Mouse (Mus musculus): Measurements from ENCODE around the gene Nptx2. TPM values are rescaled to one million over a fixed set of nuclear protein-coding genes. Genes with fewer than 3 reads are reported as not detected.

Gene Nptx2
- polyA plus RNA-seq (2012; rRNA removed): 0.32 and 0.77 TPM in 2 replicates

- no peak within 1 kb of the TSS for H3K27ac ChIP-seq (ENCODE audit: insufficient read depth, low read length)
- H3K4me1 ChIP-seq (ENCODE audit: control insufficient read depth, insufficient read depth, insufficient read length): no peaks in the 10 kb centered on the region; the same call in 1 of the 2 replicates
- H3K36me3 ChIP-seq (ENCODE audit: control insufficient read depth, insufficient read depth, low read length): no peaks in the 10 kb centered on the region
- TF ChIP-seq CTCF (IDR thresholded peaks at IDR 0.05; ENCODE audit: extremely low read depth, insufficient read depth, insufficient read length, insufficient replicate concordance) (no peak), POLR2A (IDR thresholded peaks at IDR 0.05; ENCODE audit: low read depth, low read length) (no peak)
- WGBS: 10% methylated on average over 98 of the region's 99 CpGs
- no peak for DNase-seq (ENCODE audit: low read depth in 1 of 2, low spot score in 2 of 2)
- no peak within 1 kb of the TSS for H3K4me3 ChIP-seq (ENCODE audit: extremely low read depth, insufficient read depth, insufficient read length)
- peaks cover 10% of the 10 kb centered on the region for H3K27me3 ChIP-seq (ENCODE audit: control insufficient read depth, insufficient read depth, low read length)
Measured at GRCm38 (mm10) chr5:144545653-144546422, at the start of gene Nptx2. Nptx2 (plus strand) TSS chr5:144545902.

GRCm38 (mm10) chr5:144496481-144496880 lies 49.2 kb upstream of the Nptx2 start:
- Histone ChIP-seq H3K27ac (ENCODE audit: insufficient read depth, low read length) (no peak overlapping the region), H3K4me1 (ENCODE audit: control insufficient read depth, insufficient read depth, insufficient read length) (no peaks in the 10 kb centered on the region), H3K27me3 (ENCODE audit: control insufficient read depth, insufficient read depth, low read length) (no peaks in the 10 kb centered on the region), H3K4me3 (ENCODE audit: extremely low read depth, insufficient read depth, insufficient read length) (no peak overlapping the region), H3K36me3 (ENCODE audit: control insufficient read depth, insufficient read depth, low read length) (no peaks in the 10 kb centered on the region)
- no peak for DNase-seq (ENCODE audit: low read depth in 1 of 2, low spot score in 2 of 2)
- TF ChIP-seq POLR2A (IDR thresholded peaks at IDR 0.05; ENCODE audit: low read depth, low read length) (no peak), CTCF (IDR thresholded peaks at IDR 0.05; ENCODE audit: extremely low read depth, insufficient read depth, insufficient read length, insufficient replicate concordance) (no peak)
- whole genome bisulfite sequencing: 86% methylated on average over 7 of the region's 7 CpGs

GRCm38 (mm10) chr5:144504239-144504638 lies 41.5 kb upstream of the Nptx2 start:
- H3K36me3 ChIP-seq (ENCODE audit: control insufficient read depth, insufficient read depth, low read length): no peaks in the 10 kb centered on the region
- TF ChIP-seq POLR2A (IDR thresholded peaks at IDR 0.05; ENCODE audit: low read depth, low read length) (no peak), CTCF (IDR thresholded peaks at IDR 0.05; ENCODE audit: extremely low read depth, insufficient read depth, insufficient read length, insufficient replicate concordance) (no peak)
- 91% methylated on average over 10 of the region's 10 CpGs for WGBS
- no peak overlapping the region for H3K27ac ChIP-seq (ENCODE audit: insufficient read depth, low read length)
- DNase-seq (ENCODE audit: low read depth in 1 of 2, low spot score in 2 of 2): no peak
- H3K4me3 ChIP-seq (ENCODE audit: extremely low read depth, insufficient read depth, insufficient read length): no peak overlapping the region
- H3K27me3 ChIP-seq (ENCODE audit: control insufficient read depth, insufficient read depth, low read length): no peaks in the 10 kb centered on the region
- H3K4me1 ChIP-seq (ENCODE audit: control insufficient read depth, insufficient read depth, insufficient read length): no peaks in the 10 kb centered on the region

- no peak overlapping the region for H3K27ac ChIP-seq (ENCODE audit: insufficient read depth, low read length)
- TF ChIP-seq CTCF (IDR thresholded peaks at IDR 0.05; ENCODE audit: extremely low read depth, insufficient read depth, insufficient read length, insufficient replicate concordance): no peak
- no peak for TF ChIP-seq POLR2A (IDR thresholded peaks at IDR 0.05; ENCODE audit: low read depth, low read length)
- DNase-seq (ENCODE audit: low read depth in 1 of 2, low spot score in 2 of 2): no peak
- no peaks in the 10 kb centered on the region for H3K4me1 ChIP-seq (ENCODE audit: control insufficient read depth, insufficient read depth, insufficient read length)
- WGBS: 78% methylated on average over 2 of the region's 2 CpGs
- H3K27me3 ChIP-seq (ENCODE audit: control insufficient read depth, insufficient read depth, low read length): no peaks in the 10 kb centered on the region
- no peaks in the 10 kb centered on the region for H3K36me3 ChIP-seq (ENCODE audit: control insufficient read depth, insufficient read depth, low read length)
- no peak overlapping the region for H3K4me3 ChIP-seq (ENCODE audit: extremely low read depth, insufficient read depth, insufficient read length)
Measured at GRCm38 (mm10) chr5:144505731-144506130, 40.0 kb upstream of the Nptx2 start.

GRCm38 (mm10) chr5:144506156-144506555 lies 39.5 kb upstream of the Nptx2 start:
- Histone ChIP-seq H3K4me3 (ENCODE audit: extremely low read depth, insufficient read depth, insufficient read length) (no peak overlapping the region), H3K27ac (ENCODE audit: insufficient read depth, low read length) (no peak overlapping the region), H3K27me3 (ENCODE audit: control insufficient read depth, insufficient read depth, low read length) (no peaks in the 10 kb centered on the region), H3K4me1 (ENCODE audit: control insufficient read depth, insufficient read depth, insufficient read length) (no peaks in the 10 kb centered on the region), H3K36me3 (ENCODE audit: control insufficient read depth, insufficient read depth, low read length) (no peaks in the 10 kb centered on the region)
- TF ChIP-seq CTCF (IDR thresholded peaks at IDR 0.05; ENCODE audit: extremely low read depth, insufficient read depth, insufficient read length, insufficient replicate concordance): no peak
- no peak for TF ChIP-seq POLR2A (IDR thresholded peaks at IDR 0.05; ENCODE audit: low read depth, low read length)
- no peak for DNase-seq (ENCODE audit: low read depth in 1 of 2, low spot score in 2 of 2)
- 77% methylated on average over 4 of the region's 4 CpGs for WGBS

GRCm38 (mm10) chr5:144506689-144507552 lies 38.8 kb upstream of the Nptx2 start:
- no peak overlapping the region for H3K4me3 ChIP-seq (ENCODE audit: extremely low read depth, insufficient read depth, insufficient read length)
- no peak overlapping the region for H3K27ac ChIP-seq (ENCODE audit: insufficient read depth, low read length)
- H3K27me3 ChIP-seq (ENCODE audit: control insufficient read depth, insufficient read depth, low read length): no peaks in the 10 kb centered on the region
- H3K4me1 ChIP-seq (ENCODE audit: control insufficient read depth, insufficient read depth, insufficient read length): no peaks in the 10 kb centered on the region
- TF ChIP-seq CTCF (IDR thresholded peaks at IDR 0.05; ENCODE audit: extremely low read depth, insufficient read depth, insufficient read length, insufficient replicate concordance) (no peak), POLR2A (IDR thresholded peaks at IDR 0.05; ENCODE audit: low read depth, low read length) (no peak)
- H3K36me3 ChIP-seq (ENCODE audit: control insufficient read depth, insufficient read depth, low read length): no peaks in the 10 kb centered on the region
- 37% methylated on average over 26 of the region's 26 CpGs for whole genome bisulfite sequencing
- DNase-seq (ENCODE audit: low read depth in 1 of 2, low spot score in 2 of 2): no peak
